In the genomic region with DNA sequence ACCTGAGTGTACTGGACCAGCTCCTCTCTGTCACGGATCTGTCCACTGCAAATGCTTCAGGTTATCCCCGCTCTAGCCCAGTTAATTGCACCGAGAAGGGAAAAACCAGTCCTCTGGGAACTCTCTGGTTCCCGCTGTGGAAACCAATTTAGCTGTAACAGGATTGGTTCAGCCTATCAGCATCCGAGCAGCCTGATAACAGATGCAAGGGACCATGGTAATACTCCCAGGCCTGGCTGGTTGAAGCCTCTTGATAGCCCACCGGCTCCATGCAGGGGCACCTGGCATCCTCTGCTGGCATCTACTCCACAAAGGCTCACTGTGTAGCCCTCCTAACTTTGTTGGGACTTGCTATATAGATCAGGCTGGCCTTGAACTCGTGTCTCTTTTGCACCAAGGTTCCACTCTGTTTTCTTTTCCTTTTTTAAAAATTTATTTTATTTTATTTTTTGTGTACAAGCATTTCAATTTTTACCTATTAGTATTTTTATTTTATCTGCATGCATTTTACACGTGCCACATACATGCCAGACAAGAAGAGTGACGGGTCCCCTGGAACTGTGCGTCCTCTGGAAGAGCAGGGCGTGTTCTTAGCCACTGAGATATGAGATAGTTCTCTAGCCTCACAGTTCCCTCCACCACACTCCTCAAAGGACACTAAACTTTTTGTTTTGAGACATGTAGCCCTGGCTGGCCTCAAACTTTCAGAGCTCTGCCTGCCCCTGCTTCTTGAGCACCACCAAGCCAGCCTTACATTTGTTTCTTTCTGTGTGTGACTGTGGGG, we compare ENCODE assay signal across 1 mouse cellular context.
TF ChIP-seq lines count a peak whose summit lies in the region.

No protein-coding gene starts in this region.

TF ChIP-seq in MEL, 35 proteins besides CTCF, POLR2A, EP300 and RAD21 (continued from another document):
- TF ChIP-seq RCOR1 (IDR thresholded peaks at IDR 0.05; ENCODE audit: low read depth, low read length) (0 out of 2 replicates have a peak, but pooled peaks have one; percentile 20), MAZ (IDR thresholded peaks at IDR 0.05; ENCODE audit: low read depth, low read length) (no peak)
TF ChIP-seq in MEL: peak in this region for 6.
